Mouse (Mus musculus) MEL (cell line): ENCODE measurements at regions not wholly inside any gene's neighbourhood (a gene's known extent, or its start where the extent isn't known, plus 50 kb on each side); places are given as distances from the start of the nearest gene placed in this dataset.

Source experiments
- DNase-seq: peaks from one replicate; pipeline ENCODE4 v3.0.0; 2011; ENCODE audit warnings: low read depth, low spot score
- H3K27ac ChIP-seq: 2 replicates; pipeline ENCODE4 v1.5.1; 2012; ENCODE audit warnings: low read depth, mild to moderate bottlenecking, control low read depth, low read length, moderate library complexity; ENCODE audit not compliant: control insufficient read depth
- H3K27me3 ChIP-seq, 2 experiments: fragments of 150-350 bp in 1 of 2; sonication (generic) in 1 of 2; 2 replicates each; pipeline ENCODE4 v1.6.1; 2012; ENCODE audit warnings: low read length in 2 of 2, mild to moderate bottlenecking in 2 of 2, improper control_type of control experiment in 1 of 2, moderate library complexity in 1 of 2; ENCODE audit not compliant: insufficient read depth in 2 of 2, control insufficient read depth in 1 of 2
- H3K36me3 ChIP-seq, 2 experiments: 2 replicates each; pipeline ENCODE4 v1.6.1; 2012 to 2014; ENCODE audit warnings: low read length in 2 of 2, improper control_type of control experiment in 1 of 2, inconsistent platforms in 1 of 2, mild to moderate bottlenecking in 1 of 2; ENCODE audit not compliant: insufficient read depth in 2 of 2, control insufficient read depth in 1 of 2
- H3K4me1 ChIP-seq, 2 experiments: fragments of 150-350 bp in 1 of 2; sonication (generic) in 1 of 2; 2 replicates each; pipeline ENCODE4 v1.6.1; 2012; ENCODE audit warnings: low read length in 2 of 2, improper control_type of control experiment in 1 of 2, mild to moderate bottlenecking in 1 of 2; ENCODE audit not compliant: insufficient read depth in 2 of 2, control insufficient read depth in 1 of 2
- H3K4me3 ChIP-seq, 2 experiments: fragments of 150-350 bp in 1 of 2; sonication (generic) in 1 of 2; 2 replicates each; pipeline ENCODE4 v1.5.1; 2012; ENCODE audit warnings: low read depth in 2 of 2, low read length in 2 of 2, mild to moderate bottlenecking in 2 of 2, moderate library complexity in 2 of 2, control low read depth in 1 of 2, improper control_type of control experiment in 1 of 2; ENCODE audit not compliant: control insufficient read depth in 1 of 2, insufficient read depth in 1 of 2
- H3K79me2 ChIP-seq: 2 replicates; pipeline ENCODE4 v1.6.1; 2012; ENCODE audit warnings: mild to moderate bottlenecking, low read length, moderate library complexity; ENCODE audit not compliant: control insufficient read depth, poor library complexity, insufficient read depth
- H3K9ac ChIP-seq: 2 replicates; pipeline ENCODE4 v1.6.1; 2012; ENCODE audit warnings: low read depth, mild to moderate bottlenecking, control low read depth, low read length, moderate library complexity; ENCODE audit not compliant: control insufficient read depth, poor library complexity, severe bottlenecking
- H3K9me3 ChIP-seq: fragments of 150-350 bp; sonication (generic); replicated peaks from 2 replicates; pipeline ENCODE4 v1.6.1; 2012; ENCODE audit warnings: mild to moderate bottlenecking, low read length, improper control_type of control experiment, moderate library complexity; ENCODE audit not compliant: insufficient read depth
- BHLHE40 ChIP-seq: IDR thresholded peaks from 2 replicates; pipeline ENCODE4 v1.6.1; 2012; ENCODE audit warnings: low read depth, mild to moderate bottlenecking, inconsistent platforms, low read length, improper control_type of control experiment, borderline replicate concordance
- CHD2 ChIP-seq: IDR thresholded peaks from 2 replicates; pipeline ENCODE4 v1.6.1; 2011; ENCODE audit warnings: low read length, improper control_type of control experiment
- EP300 ChIP-seq, 2 experiments: IDR thresholded peaks; 2 replicates each; pipeline ENCODE4 v1.6.1; 2011; ENCODE audit warnings: improper control_type of control experiment in 2 of 2, low read length in 2 of 2, low read depth in 1 of 2, mild to moderate bottlenecking in 1 of 2
- JUND ChIP-seq: IDR thresholded peaks from 2 replicates; pipeline ENCODE4 v1.6.1; 2011; ENCODE audit warnings: low read depth, mild to moderate bottlenecking, improper control_type of control experiment, low read length
- KAT2A ChIP-seq: conservative IDR thresholded peaks from 2 replicates; pipeline ENCODE4 v1.6.1; 2012; ENCODE audit warnings: low read depth, low read length, improper control_type of control experiment, inconsistent platforms
- MAFK ChIP-seq: IDR thresholded peaks from 2 replicates; pipeline ENCODE4 v1.6.1; 2011; ENCODE audit warnings: low read depth, mild to moderate bottlenecking, low read length, improper control_type of control experiment, borderline replicate concordance
- MEF2A ChIP-seq: IDR thresholded peaks from 2 replicates; pipeline ENCODE4 v1.6.1; 2014; ENCODE audit warnings: low read depth, mild to moderate bottlenecking, inconsistent platforms, low read length, improper control_type of control experiment; ENCODE audit not compliant: poor library complexity, insufficient replicate concordance, severe bottlenecking; ENCODE audit errors: extremely low read depth
- MYB ChIP-seq: IDR thresholded peaks from 2 replicates; pipeline ENCODE4 v1.6.1; 2011; ENCODE audit warnings: mild to moderate bottlenecking, low read depth, low read length, improper control_type of control experiment
- MYC ChIP-seq: IDR thresholded peaks from 2 replicates; pipeline ENCODE4 v1.6.1; 2011; ENCODE audit warnings: low read depth, mild to moderate bottlenecking, low read length, improper control_type of control experiment, moderate library complexity
- NRF1 ChIP-seq: IDR thresholded peaks from 2 replicates; pipeline ENCODE4 v1.6.1; 2014; ENCODE audit warnings: low read depth, mild to moderate bottlenecking, inconsistent platforms, low read length, improper control_type of control experiment, moderate library complexity; ENCODE audit not compliant: poor library complexity, insufficient read depth, severe bottlenecking
- RAD21 ChIP-seq: IDR thresholded peaks from 2 replicates; pipeline ENCODE4 v1.6.1; 2011; ENCODE audit warnings: mild to moderate bottlenecking, low read depth, low read length, improper control_type of control experiment
- SIN3A ChIP-seq: IDR thresholded peaks from 2 replicates; pipeline ENCODE4 v1.6.1; 2012; ENCODE audit warnings: low read length, improper control_type of control experiment, inconsistent platforms
- TAL1 ChIP-seq: IDR thresholded peaks from 2 replicates; pipeline ENCODE4 v1.6.1; 2012; ENCODE audit warnings: mild to moderate bottlenecking, inconsistent platforms, low read length, moderate library complexity, mixed read lengths
- USF1 ChIP-seq: IDR thresholded peaks from 2 replicates; pipeline ENCODE4 v1.6.1; 2014; ENCODE audit warnings: low read depth, mild to moderate bottlenecking, inconsistent platforms, low read length, improper control_type of control experiment, moderate library complexity
- USF2 ChIP-seq, 2 experiments: IDR thresholded peaks; 2 replicates each; pipeline ENCODE4 v1.6.1; 2011 to 2012; ENCODE audit warnings: improper control_type of control experiment in 2 of 2, low read length in 2 of 2, borderline replicate concordance in 1 of 2, inconsistent platforms in 1 of 2, low read depth in 1 of 2, mild to moderate bottlenecking in 1 of 2; ENCODE audit not compliant: insufficient read depth in 1 of 2
- ZMIZ1 ChIP-seq: IDR thresholded peaks from 2 replicates; pipeline ENCODE4 v1.6.1; 2012; ENCODE audit warnings: low read depth, mild to moderate bottlenecking, inconsistent platforms, low read length, improper control_type of control experiment, moderate library complexity
- ZNF384 ChIP-seq: IDR thresholded peaks from 2 replicates; pipeline ENCODE4 v1.6.1; 2012; ENCODE audit warnings: low read depth, mild to moderate bottlenecking, inconsistent platforms, low read length, improper control_type of control experiment

GRCm38 (mm10) chr14:24081911-24082558, 67.7 kb upstream of the Kcnma1 start:
- no peak for DNase-seq
- H3K27me3 ChIP-seq = no peaks in the 10 kb centered on the region
- no peaks in the 10 kb centered on the region for H3K4me1 ChIP-seq
- H3K79me2 ChIP-seq = no peaks in the 10 kb centered on the region
- H3K9me3 ChIP-seq = no peaks in the 10 kb centered on the region
- no peak overlapping the region for H3K4me3 ChIP-seq
- no peak overlapping the region for H3K27ac ChIP-seq
- no peak overlapping the region for H3K9ac ChIP-seq
- TF ChIP-seq TAL1 (no peak), MYB (no peak), BHLHE40 (no peak), MYC (no peak), USF2 (IDR thresholded peaks at IDR 0.05; ENCODE audit: borderline replicate concordance in 1 of 2, insufficient read depth in 1 of 2, low read depth in 1 of 2, low read length in 2 of 2) (no peak), KAT2A (no peak), NRF1 (no peak), ZNF384 (no peak)
- TF ChIP-seq, all 39 proteins: peak for 0
- H3K36me3 ChIP-seq = no peaks in the 10 kb centered on the region

DNA sequence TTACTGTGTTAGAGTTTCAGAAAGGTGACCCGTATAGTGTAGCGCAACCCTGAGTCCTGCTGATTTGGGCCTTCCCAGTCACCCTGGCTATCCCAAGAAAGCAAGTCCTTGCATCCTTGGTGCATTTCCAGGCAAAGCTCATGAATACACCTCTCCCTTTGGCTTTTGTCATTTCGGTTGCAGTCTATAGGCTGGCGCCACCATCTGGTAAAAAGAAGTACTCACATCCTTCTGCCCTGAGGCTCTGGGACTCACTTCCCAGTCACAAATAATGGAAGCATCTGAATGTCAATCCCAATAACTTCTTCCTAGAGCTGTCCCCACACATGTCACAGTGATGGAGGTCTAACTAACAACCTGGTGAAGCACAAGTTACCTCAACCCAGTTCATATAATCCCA, 54.4 kb upstream of the Kcnma1 start:
- Histone ChIP-seq H3K9ac (no peak overlapping the region), H3K36me3 (no peaks in the 10 kb centered on the region), H3K4me3 (no peak overlapping the region), H3K4me1 (no peaks in the 10 kb centered on the region), H3K79me2 (no peaks in the 10 kb centered on the region), H3K9me3 (no peaks in the 10 kb centered on the region), H3K27ac (no peak overlapping the region), H3K27me3 (no peaks in the 10 kb centered on the region)
- no peak for DNase-seq
- no peak for TF ChIP-seq MYC
- no peak for TF ChIP-seq MYB
- no peak for TF ChIP-seq JUND
- no peak for TF ChIP-seq MAFK
- TF ChIP-seq MEF2A = no peak
- TF ChIP-seq RAD21 = no peak
- TF ChIP-seq ZNF384 = no peak
- TF ChIP-seq USF1 = no peak
- no peak for TF ChIP-seq CHD2
- TF ChIP-seq ZMIZ1 = no peak
- TF ChIP-seq SIN3A = no peak
- TF ChIP-seq EP300 (IDR thresholded peaks at IDR 0.05; ENCODE audit: low read depth in 1 of 2, low read length in 2 of 2) = no peak
